Mouse (Mus musculus) embryonic fibroblast, embryonic 13.5 days (primary cell): Measurements from ENCODE around the gene Traf4. TPM values are rescaled to one million over a fixed set of nuclear protein-coding genes. Genes with fewer than 3 reads are reported as not detected.
A peak's percentile ranks its signal among the peaks of the same experiment; 100 is the strongest.

Source experiments
- H3K27ac ChIP-seq: 2 replicates; pipeline ENCODE4 v1.5.1; 2012; ENCODE audit warnings: low read length, control low read depth, inconsistent platforms; ENCODE audit not compliant: insufficient read depth
- H3K4me1 ChIP-seq: 2 replicates; pipeline ENCODE4 v1.6.1; 2011; ENCODE audit warnings: low read length; ENCODE audit not compliant: control insufficient read depth, insufficient read depth
- H3K4me3 ChIP-seq: 2 replicates; pipeline ENCODE4 v1.5.1; 2011; ENCODE audit warnings: mild to moderate bottlenecking, control low read depth, low read length; ENCODE audit not compliant: insufficient read depth
- CTCF ChIP-seq: IDR thresholded peaks from 2 replicates; pipeline ENCODE4 v1.5.1; 2011; ENCODE audit warnings: mild to moderate bottlenecking, control low read depth, low read length, moderate library complexity, borderline replicate concordance; ENCODE audit not compliant: insufficient read depth
- POLR2A ChIP-seq: IDR thresholded peaks from 2 replicates; pipeline ENCODE4 v1.6.1; 2011; ENCODE audit warnings: low read depth, mild to moderate bottlenecking, control low read depth, low read length, moderate library complexity
- polyA plus RNA-seq: library from polyadenylated mRNA; stranded (reverse); fragments of >200 nt; gene quantifications from 2 replicates; pipeline ENCODE4 v1.2.4, GENCODE M21; 2011; ENCODE audit warnings: low read depth; ENCODE audit not compliant: missing spikeins, insufficient read length

The Traf4 gene
- polyA plus RNA-seq, 1 experiment: 40.5 TPM

- no peak overlapping the region for H3K4me3 ChIP-seq
- TF ChIP-seq CTCF (no peak), POLR2A (no peak)
- no peak overlapping the region for H3K27ac ChIP-seq
- peaks cover 3% of the 10 kb centered on the region; the same call in 1 of the 2 replicates for H3K4me1 ChIP-seq
Observed at GRCm38 (mm10) chr11:78129458-78129857, 35.9 kb downstream of the Traf4 start.

- no peak overlapping the region for H3K27ac ChIP-seq
- H3K4me3 ChIP-seq: no peak overlapping the region
- peaks cover 3% of the 10 kb centered on the region; the same call in 1 of the 2 replicates for H3K4me1 ChIP-seq
- TF ChIP-seq CTCF: no peak
- TF ChIP-seq POLR2A: no peak
Observed at GRCm38 (mm10) chr11:78126739-78127138, 38.6 kb downstream of the Traf4 start.

- TF ChIP-seq POLR2A (no peak), CTCF (no peak)
- Histone ChIP-seq H3K27ac (no peak overlapping the region), H3K4me1 (peaks cover 3% of the 10 kb centered on the region; the same call in 1 of the 2 replicates), H3K4me3 (no peak overlapping the region)
Observed at GRCm38 (mm10) chr11:78125691-78126090, 39.7 kb downstream of the Traf4 start.

- Histone ChIP-seq H3K27ac (no peak overlapping the region), H3K4me1 (peaks cover 9% of the 10 kb centered on the region), H3K4me3 (no peak overlapping the region)
- no peak for TF ChIP-seq POLR2A
- no peak for TF ChIP-seq CTCF
Observed at GRCm38 (mm10) chr11:78123782-78124181, 41.6 kb downstream of the Traf4 start.

GRCm38 (mm10) chr11:78122815-78123214, 42.6 kb downstream of the Traf4 start:
- no peak overlapping the region for H3K27ac ChIP-seq

GRCm38 (mm10) chr11:78121176-78121575, 44.2 kb downstream of the Traf4 start:
- no peak overlapping the region for H3K4me3 ChIP-seq
- H3K4me1 ChIP-seq: peaks cover 9% of the 10 kb centered on the region
- H3K27ac ChIP-seq: no peak overlapping the region
- TF ChIP-seq CTCF: no peak
- no peak for TF ChIP-seq POLR2A

More at GRCm38 (mm10) chr11:78122815-78123214, 42.6 kb downstream of the Traf4 start:
- TF ChIP-seq POLR2A (no peak), CTCF (no peak)
- H3K4me3 ChIP-seq: no peak overlapping the region
- peaks cover 9% of the 10 kb centered on the region for H3K4me1 ChIP-seq

- TF ChIP-seq POLR2A: no peak
- no peak for TF ChIP-seq CTCF
- Histone ChIP-seq H3K4me1 (peaks cover 6% of the 10 kb centered on the region), H3K4me3 (no peak overlapping the region), H3K27ac (no peak overlapping the region)
Observed at GRCm38 (mm10) chr11:78119898-78120297, 45.5 kb downstream of the Traf4 start.

- no peak for TF ChIP-seq CTCF
- TF ChIP-seq POLR2A: no peak
- Histone ChIP-seq H3K4me1 (peaks cover 13% of the 10 kb centered on the region), H3K27ac (no peak overlapping the region), H3K4me3 (no peak overlapping the region)
Observed at GRCm38 (mm10) chr11:78118467-78118866, 46.9 kb downstream of the Traf4 start.

- TF ChIP-seq CTCF (no peak), POLR2A (no peak)
- H3K4me1 ChIP-seq: peaks cover 13% of the 10 kb centered on the region
- peak overlapping the region; percentile 76 for H3K4me3 ChIP-seq
- peak overlapping the region; percentile 15; the same call in 1 of the 2 replicates for H3K27ac ChIP-seq
Observed at GRCm38 (mm10) chr11:78116146-78116410, 49.3 kb downstream of the Traf4 start.

- TF ChIP-seq CTCF (no peak), POLR2A (peak; percentile 19)
- Histone ChIP-seq H3K4me1 (peaks cover 13% of the 10 kb centered on the region), H3K27ac (peak overlapping the region; percentile 45), H3K4me3 (peak overlapping the region; percentile 76)
Observed at GRCm38 (mm10) chr11:78115367-78116145, 49.8 kb downstream of the Traf4 start.
